Mouse (Mus musculus): ENCODE data around the gene Fbln5. TPM values are rescaled to one million over a fixed set of nuclear protein-coding genes. Genes with fewer than 3 reads are reported as not detected.
A peak's percentile ranks its signal among the peaks of the same experiment; 100 is the strongest.

Fbln5 gene
- polyA plus RNA-seq, 1 experiment from 2014 or later = 5.3 TPM

GRCm38 (mm10) chr12:101776383-101776782 is 42.5 kb downstream of the Fbln5 start:
- ATAC-seq (no peak), DNase-seq (ENCODE audit: low spot score) (no peak)
- H3K9ac ChIP-seq (ENCODE audit: low read length) = no peak overlapping the region
- H3K9me3 ChIP-seq (replicated peaks; ENCODE audit: control insufficient read depth, low read length) = no peaks in the 10 kb centered on the region
- no peaks in the 10 kb centered on the region for H3K27me3 ChIP-seq (replicated peaks; ENCODE audit: control insufficient read depth, insufficient read depth, low read length)
- H3K4me3 ChIP-seq (ENCODE audit: low read depth, low read length) = no peak overlapping the region
- H3K4me2 ChIP-seq (ENCODE audit: low read length) = no peak overlapping the region
- no peaks in the 10 kb centered on the region for H3K4me1 ChIP-seq (ENCODE audit: control insufficient read depth, insufficient read depth, low read length)
- no peaks in the 10 kb centered on the region for H3K36me3 ChIP-seq (ENCODE audit: control insufficient read depth, insufficient read depth, low read length)
- 76% methylated on average over 5 of the region's 5 CpGs for WGBS
- H3K27ac ChIP-seq (ENCODE audit: low read depth, low read length) = no peak overlapping the region

DNA sequence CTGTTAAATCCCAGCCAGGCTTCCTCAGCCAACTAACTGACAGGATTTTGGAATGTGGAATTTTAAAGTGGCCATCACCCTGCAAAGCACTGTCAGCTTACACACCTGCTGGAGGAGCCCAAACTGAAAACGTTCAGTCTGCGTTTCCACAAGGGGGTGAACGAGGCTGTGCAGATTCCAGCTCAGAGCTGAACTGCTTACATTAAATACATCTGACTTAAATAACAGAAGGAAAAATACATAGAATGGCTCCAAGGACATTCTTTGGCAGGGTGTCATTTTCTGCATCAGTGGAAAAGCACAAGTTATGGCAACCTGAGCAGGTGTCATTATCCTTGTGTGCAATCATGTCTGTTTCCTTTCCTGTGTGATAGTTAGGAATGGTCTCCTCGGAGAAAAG is 44.7 kb downstream of the Fbln5 start:
- H3K4me1 ChIP-seq (ENCODE audit: control insufficient read depth, insufficient read depth, low read length) = no peaks in the 10 kb centered on the region
- no peak overlapping the region for H3K27ac ChIP-seq (ENCODE audit: low read depth, low read length)
- H3K9ac ChIP-seq (ENCODE audit: low read length) = no peak overlapping the region
- no peaks in the 10 kb centered on the region for H3K9me3 ChIP-seq (replicated peaks; ENCODE audit: control insufficient read depth, low read length)
- no peak overlapping the region for H3K4me2 ChIP-seq (ENCODE audit: low read length)
- no peak overlapping the region for H3K4me3 ChIP-seq (ENCODE audit: low read depth, low read length)
- no peak for ATAC-seq
- H3K36me3 ChIP-seq (ENCODE audit: control insufficient read depth, insufficient read depth, low read length) = no peaks in the 10 kb centered on the region
- H3K27me3 ChIP-seq (replicated peaks; ENCODE audit: control insufficient read depth, insufficient read depth, low read length) = no peaks in the 10 kb centered on the region
- whole genome bisulfite sequencing = 70% methylated on average over 4 of the region's 4 CpGs
- no peak for DNase-seq (ENCODE audit: low spot score)

DNA sequence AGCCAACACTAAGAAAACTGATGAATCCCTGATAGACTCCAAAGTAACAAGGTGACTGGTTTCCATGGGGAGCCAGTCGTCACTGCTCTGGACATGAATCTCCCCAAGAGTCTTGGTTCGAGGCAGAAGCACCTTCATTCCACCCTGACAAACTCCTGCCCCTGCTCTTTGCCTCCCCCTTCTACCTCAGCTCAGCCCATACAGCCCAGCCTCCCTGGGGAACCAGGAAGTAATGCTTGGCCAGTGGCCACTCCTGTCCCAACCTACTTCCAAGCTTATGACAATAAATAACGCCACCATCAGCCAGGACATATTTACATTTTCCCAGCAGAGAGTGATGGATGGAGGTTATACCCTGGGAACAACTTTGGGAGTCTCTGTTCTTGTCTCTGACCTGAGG is 45.9 kb downstream of the Fbln5 start:
- Histone ChIP-seq H3K27me3 (replicated peaks; ENCODE audit: control insufficient read depth, insufficient read depth, low read length) (no peaks in the 10 kb centered on the region), H3K9me3 (replicated peaks; ENCODE audit: control insufficient read depth, low read length) (no peaks in the 10 kb centered on the region), H3K4me3 (ENCODE audit: low read depth, low read length) (no peak overlapping the region), H3K27ac (ENCODE audit: low read depth, low read length) (no peak overlapping the region), H3K36me3 (ENCODE audit: control insufficient read depth, insufficient read depth, low read length) (no peaks in the 10 kb centered on the region), H3K9ac (ENCODE audit: low read length) (no peak overlapping the region), H3K4me1 (ENCODE audit: control insufficient read depth, insufficient read depth, low read length) (no peaks in the 10 kb centered on the region), H3K4me2 (ENCODE audit: low read length) (no peak overlapping the region)
- WGBS = 74% methylated on average over 3 of the region's 3 CpGs
- ATAC-seq (no peak), DNase-seq (ENCODE audit: low spot score) (no peak)

DNA sequence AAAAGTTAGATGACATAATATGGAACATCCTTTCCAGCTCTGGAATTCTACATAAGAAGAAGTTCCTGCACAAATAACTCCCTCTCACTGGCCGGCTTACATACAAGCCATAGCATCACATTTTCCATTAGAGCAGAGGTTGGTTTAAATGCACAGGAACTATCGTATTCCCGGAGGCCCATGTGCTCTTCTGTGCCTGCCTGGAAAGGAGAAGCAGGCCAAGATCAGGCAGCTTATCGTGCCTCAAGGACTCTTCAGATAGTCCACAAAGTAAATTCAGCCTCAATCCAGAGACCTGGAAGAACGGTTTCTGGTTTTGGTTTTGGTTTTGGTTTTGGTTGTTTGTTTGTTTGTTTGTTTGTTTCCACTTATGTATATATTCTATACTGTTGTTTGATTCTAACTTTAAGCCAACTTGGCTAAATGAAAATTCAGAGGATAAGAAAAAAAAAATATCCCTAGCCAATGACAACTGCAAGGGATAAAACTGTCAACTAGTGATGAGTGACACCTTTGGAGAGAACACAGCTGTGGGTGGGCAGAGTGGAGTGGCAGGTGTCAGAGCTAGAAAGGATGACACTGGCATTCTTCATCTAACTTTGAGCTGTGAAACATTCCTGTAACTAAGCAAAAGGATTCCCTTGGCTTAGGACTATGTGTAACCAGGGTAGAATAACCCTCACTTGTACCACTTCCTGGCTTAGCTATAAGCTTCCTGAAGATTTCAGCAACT is 48.4 kb downstream of the Fbln5 start:
- DNase-seq (ENCODE audit: low spot score) (no peak), ATAC-seq (no peak)
- Histone ChIP-seq H3K27me3 (replicated peaks; ENCODE audit: control insufficient read depth, insufficient read depth, low read length) (no peaks in the 10 kb centered on the region), H3K4me2 (ENCODE audit: low read length) (no peak overlapping the region), H3K4me1 (ENCODE audit: control insufficient read depth, insufficient read depth, low read length) (no peaks in the 10 kb centered on the region), H3K9me3 (replicated peaks; ENCODE audit: control insufficient read depth, low read length) (no peaks in the 10 kb centered on the region), H3K27ac (ENCODE audit: low read depth, low read length) (no peak overlapping the region), H3K36me3 (ENCODE audit: control insufficient read depth, insufficient read depth, low read length) (no peaks in the 10 kb centered on the region), H3K9ac (ENCODE audit: low read length) (no peak overlapping the region), H3K4me3 (ENCODE audit: low read depth, low read length) (no peak overlapping the region)
- 91% methylated on average over 5 of the region's 5 CpGs for WGBS

GRCm38 (mm10) chr12:101767306-101768053 is 51.4 kb downstream of the Fbln5 start:
- WGBS = 64% methylated on average over 9 of the region's 9 CpGs
- ATAC-seq = no peak
- Histone ChIP-seq H3K36me3 (ENCODE audit: control insufficient read depth, insufficient read depth, low read length) (no peaks in the 10 kb centered on the region), H3K27ac (ENCODE audit: low read depth, low read length) (no peak overlapping the region), H3K27me3 (replicated peaks; ENCODE audit: control insufficient read depth, insufficient read depth, low read length) (no peaks in the 10 kb centered on the region), H3K9ac (ENCODE audit: low read length) (no peak overlapping the region), H3K9me3 (replicated peaks; ENCODE audit: control insufficient read depth, low read length) (no peaks in the 10 kb centered on the region), H3K4me3 (ENCODE audit: low read depth, low read length) (no peak overlapping the region), H3K4me1 (ENCODE audit: control insufficient read depth, insufficient read depth, low read length) (no peaks in the 10 kb centered on the region), H3K4me2 (ENCODE audit: low read length) (no peak overlapping the region)
- DNase-seq (ENCODE audit: low spot score) = no peak

DNA sequence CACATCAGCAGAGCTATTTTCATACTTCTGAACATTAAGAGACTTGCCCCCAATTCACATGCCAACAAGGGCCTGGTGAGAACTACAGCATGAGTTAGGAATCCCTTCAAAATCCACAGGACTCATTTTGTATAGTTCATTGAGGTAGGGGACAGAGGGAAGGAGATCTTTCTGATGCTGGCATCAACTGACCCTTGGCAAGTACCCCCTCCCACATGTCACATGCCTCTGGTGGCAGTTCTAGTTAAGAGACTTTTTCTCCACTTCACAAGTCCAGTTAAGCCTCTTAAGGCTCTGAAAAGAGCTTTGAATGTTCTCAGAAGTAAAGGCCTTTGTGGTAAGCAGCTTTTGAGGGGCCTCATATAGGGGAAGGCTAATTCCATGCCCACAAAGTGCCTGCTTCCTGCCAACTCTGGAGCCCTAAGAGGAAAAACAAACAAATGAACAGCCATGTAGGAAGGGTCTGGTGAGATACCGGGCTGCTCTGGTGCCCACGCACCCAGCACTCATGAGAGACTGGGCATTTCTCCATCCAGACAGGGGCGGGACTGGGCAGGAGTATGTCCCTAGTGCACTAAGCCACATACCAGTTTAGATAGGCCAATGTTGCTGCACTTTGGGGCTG is 52.5 kb downstream of the Fbln5 start:
- no peak overlapping the region for H3K4me3 ChIP-seq (ENCODE audit: low read depth, low read length)
- no peak overlapping the region for H3K9ac ChIP-seq (ENCODE audit: low read length)
- no peak overlapping the region for H3K27ac ChIP-seq (ENCODE audit: low read depth, low read length)
- H3K9me3 ChIP-seq (replicated peaks; ENCODE audit: control insufficient read depth, low read length) = no peaks in the 10 kb centered on the region
- H3K36me3 ChIP-seq (ENCODE audit: control insufficient read depth, insufficient read depth, low read length) = no peaks in the 10 kb centered on the region
- 33% methylated on average over 3 of the region's 3 CpGs for WGBS
- no peaks in the 10 kb centered on the region for H3K4me1 ChIP-seq (ENCODE audit: control insufficient read depth, insufficient read depth, low read length)
- H3K4me2 ChIP-seq (ENCODE audit: low read length) = no peak overlapping the region
- ATAC-seq (peak; percentile 55; the same call in 1 of the 2 replicates), DNase-seq (ENCODE audit: low spot score) (peak; percentile 22)
- no peaks in the 10 kb centered on the region for H3K27me3 ChIP-seq (replicated peaks; ENCODE audit: control insufficient read depth, insufficient read depth, low read length)

- no peaks in the 10 kb centered on the region for H3K9me3 ChIP-seq (replicated peaks; ENCODE audit: control insufficient read depth, low read length)
These were observed 54.0 kb downstream of the Fbln5 start for GRCm38 (mm10) chr12:101764870-101765269.

DNA sequence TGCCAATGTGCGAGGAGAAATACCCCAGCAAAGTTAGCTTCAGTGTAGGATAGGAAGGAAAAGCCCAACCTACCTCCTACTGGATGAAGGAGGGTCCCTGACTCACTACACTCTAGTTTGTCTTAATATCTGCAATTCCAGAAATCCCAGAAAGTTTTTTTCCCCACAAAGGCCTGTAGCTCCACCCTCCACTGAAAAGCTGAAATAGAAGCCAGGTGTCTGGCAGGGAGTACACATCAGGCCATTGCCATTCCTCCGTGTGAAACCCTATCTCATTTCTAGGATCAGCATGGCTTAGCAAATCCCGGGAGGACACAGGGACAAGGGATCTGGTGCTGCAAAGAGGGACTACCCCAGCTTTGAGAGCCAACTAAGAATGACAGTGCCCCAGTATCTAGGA is 55.8 kb downstream of the Fbln5 start:
- ATAC-seq (no peak), DNase-seq (ENCODE audit: low spot score) (no peak)
- Histone ChIP-seq H3K36me3 (ENCODE audit: control insufficient read depth, insufficient read depth, low read length) (no peaks in the 10 kb centered on the region), H3K4me2 (ENCODE audit: low read length) (no peak overlapping the region), H3K4me3 (ENCODE audit: low read depth, low read length) (no peak overlapping the region), H3K9ac (ENCODE audit: low read length) (no peak overlapping the region), H3K27me3 (replicated peaks; ENCODE audit: control insufficient read depth, insufficient read depth, low read length) (no peaks in the 10 kb centered on the region), H3K27ac (ENCODE audit: low read depth, low read length) (no peak overlapping the region), H3K4me1 (ENCODE audit: control insufficient read depth, insufficient read depth, low read length) (no peaks in the 10 kb centered on the region), H3K9me3 (replicated peaks; ENCODE audit: control insufficient read depth, low read length) (no peaks in the 10 kb centered on the region)
- 70% methylated on average over 3 of the region's 3 CpGs for WGBS

More at GRCm38 (mm10) chr12:101764870-101765269, 54.0 kb downstream of the Fbln5 start:
- Histone ChIP-seq H3K4me3 (ENCODE audit: low read depth, low read length) (no peak overlapping the region), H3K27me3 (replicated peaks; ENCODE audit: control insufficient read depth, insufficient read depth, low read length) (no peaks in the 10 kb centered on the region), H3K9ac (ENCODE audit: low read length) (no peak overlapping the region), H3K27ac (ENCODE audit: low read depth, low read length) (no peak overlapping the region), H3K4me1 (ENCODE audit: control insufficient read depth, insufficient read depth, low read length) (no peaks in the 10 kb centered on the region), H3K36me3 (ENCODE audit: control insufficient read depth, insufficient read depth, low read length) (no peaks in the 10 kb centered on the region), H3K4me2 (ENCODE audit: low read length) (no peak overlapping the region)
- DNase-seq (ENCODE audit: low spot score) (no peak), ATAC-seq (no peak)
- WGBS = 88% methylated on average over 5 of the region's 5 CpGs

- no peak overlapping the region for H3K9ac ChIP-seq (ENCODE audit: low read length)
- H3K4me1 ChIP-seq (ENCODE audit: control insufficient read depth, insufficient read depth, low read length) = no peaks in the 10 kb centered on the region
- ATAC-seq = no peak
- no peak overlapping the region for H3K4me3 ChIP-seq (ENCODE audit: low read depth, low read length)
- H3K36me3 ChIP-seq (ENCODE audit: control insufficient read depth, insufficient read depth, low read length) = no peaks in the 10 kb centered on the region
- no peak overlapping the region for H3K27ac ChIP-seq (ENCODE audit: low read depth, low read length)
- H3K9me3 ChIP-seq (replicated peaks; ENCODE audit: control insufficient read depth, low read length) = no peaks in the 10 kb centered on the region
- WGBS = 94% methylated on average over 5 of the region's 5 CpGs
- no peak overlapping the region for H3K4me2 ChIP-seq (ENCODE audit: low read length)
- H3K27me3 ChIP-seq (replicated peaks; ENCODE audit: control insufficient read depth, insufficient read depth, low read length) = no peaks in the 10 kb centered on the region
- no peak for DNase-seq (ENCODE audit: low spot score)
These were observed 56.8 kb downstream of the Fbln5 start for GRCm38 (mm10) chr12:101762054-101762453.
